Mouse (Mus musculus) cerebellum, postnatal 36 days (tissue): ENCODE measurements around the gene Znhit3.
"Not testable (repeated sequence)": the region's sequence is repeated elsewhere in the genome, so short reads cannot be mapped to it uniquely, and the experiment has no call there.

ENCODE experiments used
- DNase-seq, 2 experiments: peaks; one replicate each; pipeline ENCODE4 v3.0.0; 2021 to 2022; ENCODE audit warnings: mixed read lengths in 2 of 2

Znhit3 gene

DNA sequence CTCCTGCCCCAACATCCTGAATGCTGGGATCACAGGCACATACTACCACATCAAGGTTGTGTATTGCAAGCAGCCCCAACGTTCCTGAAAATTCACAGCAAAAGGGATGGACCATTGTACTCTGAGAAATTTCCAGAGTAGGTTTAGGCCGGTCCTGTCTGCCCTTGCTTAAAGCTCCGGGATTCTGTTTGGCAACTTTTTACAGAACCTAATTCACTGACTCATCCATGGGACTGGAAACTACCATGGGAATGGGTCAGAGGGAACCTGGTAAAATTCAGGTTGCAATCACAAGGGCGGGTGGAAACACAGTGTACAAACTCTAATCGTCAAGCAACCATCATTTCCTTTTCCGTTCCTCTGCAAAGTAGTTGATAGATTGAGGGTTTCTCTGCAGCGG lies 3.8 kb upstream of the Znhit3 start:
- no peak for DNase-seq

- DNase-seq: peak; percentile 30 to 37
Observed at GRCm38 (mm10) chr11:84919276-84919675, 3.1 kb upstream of the Znhit3 start.

GRCm38 (mm10) chr11:84918425-84918824 lies 2.3 kb upstream of the Znhit3 start:
- DNase-seq: peak; percentile 96 to 98

- DNase-seq: no peak
Observed at GRCm38 (mm10) chr11:84916703-84917300, 636 bp upstream of the Znhit3 start.

DNA sequence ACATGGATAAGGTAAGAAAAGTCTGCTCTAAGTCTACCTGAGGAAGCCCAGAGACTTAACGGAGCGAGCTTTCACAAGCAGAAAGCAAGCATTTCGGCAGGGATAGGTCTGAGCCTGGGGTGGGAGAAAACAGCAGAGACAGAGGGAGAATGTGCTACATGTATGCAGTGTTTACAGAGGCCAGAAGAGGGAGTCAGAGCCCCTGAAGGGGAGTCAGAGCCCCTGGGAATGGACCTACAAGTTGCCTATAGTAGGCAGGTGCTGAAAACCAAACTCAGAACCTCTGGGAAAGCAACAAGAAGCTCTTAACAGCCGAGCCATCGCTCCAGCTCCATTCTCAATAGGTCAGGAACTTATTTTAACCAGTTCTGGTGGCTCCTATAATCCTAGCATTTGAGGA lies 1.5 kb downstream of the Znhit3 start:
- no peak for DNase-seq

- DNase-seq: no peak
Observed at GRCm38 (mm10) chr11:84910411-84910810, 5.8 kb downstream of the Znhit3 start.

- DNase-seq: no peak
Observed at GRCm38 (mm10) chr11:84908480-84908879, 7.7 kb downstream of the Znhit3 start.

GRCm38 (mm10) chr11:84907081-84907480 lies 9.1 kb downstream of the Znhit3 start:
- DNase-seq: no peak

DNA sequence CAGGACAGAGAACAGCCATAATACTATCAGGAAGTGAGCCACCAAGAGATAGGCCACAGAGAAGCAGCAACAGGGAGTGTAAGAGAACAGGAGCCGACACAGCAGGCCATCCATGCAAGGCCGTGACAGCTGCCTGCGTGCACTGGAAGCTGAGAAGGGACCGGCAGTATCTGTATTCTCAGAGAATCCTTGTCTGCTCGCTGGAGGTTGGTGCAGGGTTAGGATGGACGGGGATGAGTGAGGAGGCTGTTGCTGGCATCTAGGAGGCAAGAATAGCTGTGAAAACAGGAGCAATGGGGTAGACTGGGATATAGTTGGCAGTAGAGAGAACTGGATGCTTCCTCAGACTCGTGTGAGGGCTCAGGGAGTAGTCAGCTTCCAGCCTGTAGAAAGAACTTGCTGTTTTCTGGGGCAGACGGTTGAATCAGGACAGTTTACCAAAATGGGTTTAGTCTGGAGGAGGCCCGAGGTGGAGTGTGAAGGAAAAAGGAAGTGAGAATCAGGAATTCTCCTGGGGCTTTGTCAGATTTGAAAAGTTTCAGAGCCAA lies 11.5 kb downstream of the Znhit3 start:
- no peak for DNase-seq

DNA sequence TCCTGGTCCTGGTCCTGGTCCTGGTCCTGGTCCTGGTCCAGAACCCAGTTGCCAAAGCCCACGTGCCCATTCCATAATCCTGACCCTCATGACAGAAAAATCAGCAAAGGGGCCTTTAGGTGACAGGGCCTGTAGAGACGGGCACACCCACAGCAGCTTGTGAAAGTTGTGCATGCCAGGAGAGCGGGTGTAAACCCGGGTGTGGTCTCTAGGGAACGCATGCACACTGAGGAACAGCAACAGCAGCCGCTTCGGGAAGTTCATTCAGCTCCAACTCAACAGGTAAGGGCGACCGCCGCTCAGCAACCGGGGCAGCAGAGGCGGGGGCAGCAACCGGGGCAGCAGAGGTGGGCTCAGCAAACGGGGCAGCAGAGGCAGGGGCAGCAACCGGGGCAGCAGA lies 23.1 kb downstream of the Znhit3 start:
- no peak for DNase-seq

GRCm38 (mm10) chr11:84891705-84892104 lies 24.5 kb downstream of the Znhit3 start:
- DNase-seq: no peak

DNA sequence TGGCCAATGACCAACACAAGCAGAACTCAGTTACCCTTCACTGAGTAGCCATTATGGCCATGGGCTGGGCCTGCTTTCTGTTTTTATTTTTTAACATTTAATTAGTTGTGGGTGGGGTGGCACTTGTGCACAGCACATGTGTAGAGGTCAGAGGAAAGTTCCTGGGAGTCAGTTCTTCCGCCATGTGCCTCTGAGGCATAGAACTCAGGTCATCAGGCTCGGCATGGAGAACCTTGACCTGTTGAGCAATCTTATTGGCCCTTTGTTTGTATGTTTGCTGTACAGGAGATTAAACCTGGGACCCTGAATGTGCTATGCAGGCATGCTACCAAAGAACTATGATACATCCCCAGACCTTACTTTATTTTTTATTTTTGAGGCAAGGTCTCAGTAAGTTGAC lies 26.7 kb downstream of the Znhit3 start:
- no peak for DNase-seq

- no peak for DNase-seq
Observed at GRCm38 (mm10) chr11:84888025-84888424, 28.1 kb downstream of the Znhit3 start.

GRCm38 (mm10) chr11:84886767-84887511 lies 29.2 kb downstream of the Znhit3 start:
- DNase-seq: no peak

DNA sequence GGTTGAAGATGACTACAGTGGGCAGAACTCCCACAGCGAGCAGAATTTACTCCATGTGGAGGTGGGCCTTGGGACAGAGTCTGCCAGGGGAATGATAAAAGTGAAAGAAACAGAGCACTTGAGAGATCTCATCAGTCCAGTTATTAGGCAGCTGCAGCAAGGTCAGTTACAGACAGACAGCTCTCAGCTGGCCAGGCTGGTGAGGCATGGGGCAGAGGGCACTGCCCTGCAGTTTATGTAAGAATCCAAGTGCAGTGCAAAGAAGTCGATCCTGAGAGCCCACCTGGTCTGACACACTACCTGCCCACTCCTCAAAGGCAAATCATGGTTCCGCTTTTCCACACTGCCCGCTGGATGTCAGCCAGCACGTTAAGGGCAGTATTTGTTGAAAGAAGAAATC lies 29.9 kb downstream of the Znhit3 start:
- no peak for DNase-seq

GRCm38 (mm10) chr11:84885238-84885637 lies 30.9 kb downstream of the Znhit3 start:
- DNase-seq: no peak

DNA sequence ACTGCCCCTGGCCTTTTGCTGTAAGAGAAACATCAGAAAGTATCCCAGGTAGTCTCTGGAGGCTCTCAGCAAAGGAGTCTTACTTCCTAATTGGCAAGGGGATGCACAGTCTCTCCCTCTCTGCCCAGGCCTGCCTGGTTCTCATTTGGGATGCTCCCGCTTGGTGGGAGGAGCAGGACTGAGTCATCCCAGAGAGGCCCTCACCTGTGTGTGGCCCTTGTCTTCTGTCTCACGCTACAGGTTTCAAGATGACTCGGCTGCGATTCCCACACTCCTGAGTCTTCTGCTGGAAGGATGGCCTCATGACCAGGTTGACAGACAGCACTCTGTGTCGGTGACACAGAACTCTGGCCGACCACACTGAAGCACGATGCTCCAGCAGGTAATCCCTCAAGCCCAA lies 33.8 kb downstream of the Znhit3 start:
- DNase-seq: no peak

DNA sequence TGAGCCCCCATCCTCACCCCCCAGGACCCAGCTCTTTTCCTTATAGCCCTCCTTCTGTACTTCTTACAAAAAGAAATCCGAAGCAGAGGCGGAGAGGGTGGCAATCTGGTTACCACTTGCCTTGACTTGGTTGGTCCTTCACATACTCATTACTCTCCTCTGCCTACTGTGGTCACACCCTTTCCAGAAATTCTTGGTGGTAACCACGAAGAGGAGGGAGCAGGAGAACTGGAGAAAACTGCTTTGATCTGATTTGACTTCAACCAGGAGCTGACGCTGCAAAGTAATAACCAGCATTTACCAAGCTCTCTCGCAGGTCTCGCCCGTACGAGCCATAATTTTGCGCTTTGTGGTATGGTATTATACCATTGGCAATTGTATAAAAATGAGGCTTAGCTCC lies 35.2 kb downstream of the Znhit3 start:
- no peak for DNase-seq

DNA sequence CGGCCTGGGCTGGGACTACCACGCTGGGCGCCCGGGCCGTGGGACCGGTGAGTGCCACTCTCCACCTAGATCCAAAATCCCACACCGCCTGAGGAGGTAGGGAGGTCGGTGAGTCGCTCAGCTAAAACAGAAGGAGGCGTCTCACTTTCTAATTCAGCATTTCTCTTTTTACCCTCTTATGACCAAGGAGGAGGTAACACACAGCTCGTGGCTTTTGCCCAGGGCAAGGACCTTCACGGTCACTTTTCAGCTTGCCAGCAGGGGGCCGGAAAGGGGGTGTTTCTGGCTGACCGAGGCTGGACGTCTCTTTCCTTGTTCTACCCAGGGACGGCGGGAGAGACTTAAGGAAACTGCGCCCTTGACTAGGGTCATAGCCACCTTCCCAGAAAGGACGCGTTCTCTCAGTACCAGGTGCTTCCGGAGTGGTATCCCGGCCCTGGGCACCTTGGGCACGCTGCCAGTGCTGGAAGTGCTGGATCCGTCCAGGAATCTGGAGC lies 35.7 kb downstream of the Znhit3 start:
- DNase-seq: peak; percentile 48 to 55

GRCm38 (mm10) chr11:84879772-84880464 lies 36.2 kb downstream of the Znhit3 start, which contains the start of the genes Myo19 and Pigw:
Gene Myo19, plus strand, starts transcription at chr11:84880148.
Gene Pigw, minus strand, starts transcription at chr11:84880285.
- peak; percentile 76 to 86 for DNase-seq

DNA sequence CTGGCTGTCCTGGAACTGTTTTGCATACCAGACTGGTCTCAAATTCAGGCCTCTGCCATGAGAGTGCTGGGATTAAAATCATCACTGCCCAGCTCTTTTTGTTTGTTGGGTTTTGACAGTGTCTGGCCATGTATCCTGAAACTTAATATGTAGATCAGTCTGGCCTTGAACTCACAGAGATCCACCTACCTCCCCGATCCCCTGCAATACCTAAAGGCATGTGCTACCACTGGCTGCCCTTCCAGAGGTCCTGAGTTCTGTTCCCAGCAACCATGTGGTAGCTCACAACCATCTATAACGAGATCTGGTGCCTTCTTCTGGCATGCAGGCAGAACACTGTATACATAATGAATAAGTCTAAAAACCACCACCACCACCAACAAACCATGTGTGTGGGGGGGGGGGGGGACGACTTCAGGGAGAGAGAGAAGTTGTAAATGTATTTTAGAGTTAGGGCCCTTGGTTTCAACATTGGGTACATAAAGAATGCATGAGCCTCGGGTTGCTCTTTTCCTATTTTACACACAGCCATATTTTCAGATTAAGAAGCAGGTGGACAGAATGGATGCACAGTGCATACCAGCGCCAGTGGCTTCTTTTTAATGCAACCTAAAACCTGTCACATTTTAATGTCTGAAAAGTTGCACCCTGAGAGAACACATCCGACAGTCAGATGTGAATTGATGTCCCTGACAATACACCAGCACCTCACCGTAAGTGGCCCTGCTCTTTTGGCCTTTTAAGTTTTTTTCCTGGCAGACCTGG lies 37.0 kb downstream of the Znhit3 start:
- DNase-seq: no peak

DNA sequence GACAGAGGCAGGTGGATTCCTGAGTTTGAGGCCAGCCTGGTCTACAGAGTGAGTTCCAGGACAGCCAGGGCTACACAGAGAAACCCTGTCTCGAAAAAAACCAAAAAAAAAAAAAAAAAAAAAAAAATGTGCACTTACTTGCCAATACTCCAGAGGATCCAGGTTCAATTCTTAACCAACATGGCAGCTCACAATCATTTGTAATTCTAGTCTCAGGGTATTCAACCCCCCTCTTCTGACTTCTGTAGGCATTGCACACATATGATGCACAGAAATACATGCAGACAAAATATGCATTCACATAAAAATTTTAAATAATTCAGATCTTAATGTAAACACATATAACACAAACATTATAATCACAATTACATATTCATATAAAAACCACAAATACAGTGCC lies 40.1 kb downstream of the Znhit3 start:
- not testable (repeated sequence) for DNase-seq
